Mouse (Mus musculus) ES-E14 (cell line): ENCODE data around the gene Rpl36al. TPM values are rescaled to one million over a fixed set of nuclear protein-coding genes. Genes with fewer than 3 reads are reported as not detected.

Experiments
- DNase-seq: peaks from one replicate; pipeline ENCODE4 v3.0.0-alpha.2; 2013; ENCODE audit warnings: low read depth, low spot score
- H3K27ac ChIP-seq: 2 replicates; pipeline ENCODE4 v1.5.1; 2012; ENCODE audit warnings: low read depth, mild to moderate bottlenecking, low read length, moderate library complexity, mixed read lengths; ENCODE audit not compliant: poor library complexity, insufficient read depth, severe bottlenecking
- H3K36me3 ChIP-seq: 2 replicates; pipeline ENCODE4 v1.6.1; 2012; ENCODE audit warnings: mild to moderate bottlenecking, low read length, moderate library complexity, mixed read lengths; ENCODE audit not compliant: control insufficient read depth, poor library complexity, insufficient read depth, severe bottlenecking
- H3K4me1 ChIP-seq, 2 experiments: fragments of 150-350 bp in 1 of 2; sonication (generic) in 1 of 2; 2 replicates each; pipeline ENCODE4 v1.6.1; 2012; ENCODE audit warnings: low read length in 2 of 2, mild to moderate bottlenecking in 1 of 2, mixed read lengths in 1 of 2; ENCODE audit not compliant: control insufficient read depth in 2 of 2, insufficient read depth in 2 of 2, poor library complexity in 1 of 2
- H3K4me3 ChIP-seq, 2 experiments: fragments of 150-350 bp in 1 of 2; sonication (generic) in 1 of 2; 2 replicates each; pipeline ENCODE4 v1.5.1; 2012; ENCODE audit warnings: low read length in 2 of 2, low read depth in 1 of 2, mild to moderate bottlenecking in 1 of 2, mixed read lengths in 1 of 2; ENCODE audit not compliant: insufficient read depth in 1 of 2, poor library complexity in 1 of 2, severe bottlenecking in 1 of 2
- H3K9ac ChIP-seq: 2 replicates; pipeline ENCODE4 v1.6.1; 2012; ENCODE audit warnings: low read depth, mild to moderate bottlenecking, low read length, mixed read lengths; ENCODE audit not compliant: poor library complexity, insufficient read depth, severe bottlenecking
- H3K9me3 ChIP-seq: fragments of 150-350 bp; sonication (generic); 2 replicates; pipeline ENCODE4 v1.6.1; 2012; ENCODE audit warnings: low read depth, mild to moderate bottlenecking, low read length; ENCODE audit not compliant: control insufficient read depth, insufficient read depth
- CHD2 ChIP-seq: IDR thresholded peaks from 2 replicates; pipeline ENCODE4 v1.6.1; 2014; ENCODE audit warnings: mild to moderate bottlenecking, low read depth, low read length, inconsistent platforms
- HCFC1 ChIP-seq: IDR thresholded peaks from 2 replicates; pipeline ENCODE4 v1.6.1; 2012; ENCODE audit warnings: low read length, inconsistent platforms, borderline replicate concordance; ENCODE audit not compliant: insufficient read depth
- MAFK ChIP-seq: IDR thresholded peaks from 2 replicates; pipeline ENCODE4 v1.6.1; 2014; ENCODE audit warnings: mild to moderate bottlenecking, low read depth, low read length, inconsistent platforms; ENCODE audit not compliant: insufficient read depth
- ZC3H11A ChIP-seq: IDR thresholded peaks from 2 replicates; pipeline ENCODE4 v1.6.1; 2012; ENCODE audit warnings: low read depth, mild to moderate bottlenecking, inconsistent platforms, low read length, borderline replicate concordance
- ZNF384 ChIP-seq: IDR thresholded peaks from 2 replicates; pipeline ENCODE4 v1.6.1; 2012; ENCODE audit warnings: low read depth, low read length, inconsistent platforms
- in situ Hi-C, 2 experiments: fragments of 600-800 bp; cut with MboI; formaldehyde crosslinking; loops; one replicate each; pipeline ENCODE4 v1.15.1; 2025; ENCODE audit warnings: low sequenced_read_pairs in 2 of 2, inconsistent platforms in 1 of 2; ENCODE audit not compliant: unreplicated experiment in 2 of 2
- total RNA-seq: library from RNA; depleted of rRNA; stranded (reverse); fragments of 300-350 nt; gene quantifications from 2 replicates; pipeline ENCODE4 v1.2.3, GENCODE M21; 2012; rRNA removed

Gene Rpl36al
- 947 and 1,086 TPM in 2 replicates for total RNA-seq

- peaks cover 2% of the 10 kb centered on the region in 2 experiments; a peak in 2 of 4 replicates for H3K4me1 ChIP-seq
- H3K9ac ChIP-seq: peak within 1 kb of the TSS; percentile 96
- peak; percentile 98 for DNase-seq
- H3K36me3 ChIP-seq: peaks cover 9% of the 10 kb centered on the region
- peak within 1 kb of the TSS; percentile 92 to 97 for H3K4me3 ChIP-seq
- no peak for TF ChIP-seq MAFK
- TF ChIP-seq HCFC1: 0 out of 2 replicates have a peak, but pooled peaks have one; percentile 42
- no peak for TF ChIP-seq ZNF384
- TF ChIP-seq ZC3H11A: no peak
- TF ChIP-seq CHD2: peak; percentile 84
- peak within 1 kb of the TSS; percentile 54 for H3K27ac ChIP-seq
- H3K9me3 ChIP-seq: no peaks in the 10 kb centered on the region
- in situ Hi-C loops: no loop called here
Measured at GRCm38 (mm10) chr12:69183583-69184308, at the start of gene Rpl36al, which contains the start of gene Mgat2. Gene Rpl36al, minus strand, starts transcription at chr12:69184083. Gene Mgat2, plus strand, starts transcription at chr12:69184157.

DNA sequence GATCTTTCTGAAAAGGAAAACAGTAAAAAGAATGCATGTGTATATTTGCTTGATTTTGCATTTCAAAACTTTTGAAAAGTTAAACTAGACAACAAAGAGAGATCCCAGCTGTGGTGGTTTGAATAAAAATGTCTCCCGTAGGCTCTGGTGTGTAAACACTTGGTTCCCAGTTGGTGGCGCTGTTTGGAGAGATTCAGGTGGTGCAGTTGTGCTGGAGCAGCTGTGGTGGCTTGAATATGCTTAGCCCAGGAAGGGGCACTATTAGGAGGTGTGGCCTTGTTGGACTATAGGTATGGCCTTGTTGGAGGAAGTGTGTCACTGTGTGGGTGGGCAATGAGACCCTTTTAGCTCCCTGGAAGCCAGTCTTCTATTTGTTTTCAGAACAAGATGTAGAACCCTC lies 45.4 kb upstream of the Rpl36al start:
- H3K36me3 ChIP-seq: peaks cover 8% of the 10 kb centered on the region; the same call in 1 of the 2 replicates
- no peaks in the 10 kb centered on the region for H3K9me3 ChIP-seq
- H3K4me1 ChIP-seq: peaks cover 1 to 5% of the 10 kb centered on the region in 2 experiments; a peak in 2 of 4 replicates
- DNase-seq: peak; percentile 72
- no peak overlapping the region for H3K4me3 ChIP-seq
- TF ChIP-seq HCFC1 (no peak), ZNF384 (no peak), MAFK (no peak), CHD2 (no peak), ZC3H11A (no peak)
- in situ Hi-C loops: no loop called here
- H3K9ac ChIP-seq: no peak overlapping the region
- H3K27ac ChIP-seq: no peak overlapping the region

DNA sequence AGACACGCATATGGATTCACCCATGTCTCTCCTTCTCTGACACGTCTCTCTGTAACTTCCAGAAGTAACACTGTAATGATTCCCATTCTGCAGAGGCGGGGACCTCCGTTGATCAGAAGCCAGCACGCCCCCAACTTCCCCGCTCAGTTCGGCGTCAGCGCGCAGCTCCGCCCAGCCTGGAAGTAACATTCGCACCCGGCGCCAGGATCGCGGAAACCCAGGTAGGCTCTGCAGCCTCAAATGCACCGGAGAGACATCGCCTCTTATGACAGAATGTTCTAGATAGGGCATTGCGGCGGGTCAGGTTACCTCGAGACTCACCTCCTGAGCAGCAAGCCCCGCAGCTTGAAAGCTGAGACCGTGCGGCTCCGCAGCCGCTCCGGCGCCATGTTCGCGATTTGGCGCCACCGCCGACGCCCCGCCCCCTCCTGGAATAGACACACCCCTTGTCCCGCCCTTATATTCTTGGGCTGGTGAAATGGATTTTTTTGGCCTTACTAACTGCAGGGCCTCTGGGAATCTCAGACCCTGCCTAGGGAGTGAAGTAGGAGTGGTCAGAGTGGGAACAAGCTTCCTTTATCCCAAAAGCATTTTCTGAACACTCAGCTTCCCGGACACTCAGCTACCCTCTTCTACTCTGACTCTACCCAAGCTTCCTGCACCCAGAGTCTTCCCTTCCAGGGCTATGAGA lies 44.0 kb upstream of the Rpl36al start, which contains the start of gene Pole2:
TSS of gene Pole2 (minus strand) at position 420 of the 691 bp plus-strand sequence.
- in situ Hi-C loops: no loop called here
- Histone ChIP-seq H3K4me3 (peak within 1 kb of the TSS; percentile 81 to 95), H3K9me3 (no peaks in the 10 kb centered on the region), H3K4me1 (peaks cover 1 to 5% of the 10 kb centered on the region in 2 experiments; a peak in 2 of 4 replicates), H3K9ac (peak within 1 kb of the TSS; percentile 96), H3K27ac (peak within 1 kb of the TSS; percentile 80), H3K36me3 (peaks cover 11% of the 10 kb centered on the region; the same call in 1 of the 2 replicates)
- TF ChIP-seq HCFC1 (peak; percentile 69; the same call in 1 of the 2 replicates), ZNF384 (no peak)
- DNase-seq: peak; percentile 69

DNA sequence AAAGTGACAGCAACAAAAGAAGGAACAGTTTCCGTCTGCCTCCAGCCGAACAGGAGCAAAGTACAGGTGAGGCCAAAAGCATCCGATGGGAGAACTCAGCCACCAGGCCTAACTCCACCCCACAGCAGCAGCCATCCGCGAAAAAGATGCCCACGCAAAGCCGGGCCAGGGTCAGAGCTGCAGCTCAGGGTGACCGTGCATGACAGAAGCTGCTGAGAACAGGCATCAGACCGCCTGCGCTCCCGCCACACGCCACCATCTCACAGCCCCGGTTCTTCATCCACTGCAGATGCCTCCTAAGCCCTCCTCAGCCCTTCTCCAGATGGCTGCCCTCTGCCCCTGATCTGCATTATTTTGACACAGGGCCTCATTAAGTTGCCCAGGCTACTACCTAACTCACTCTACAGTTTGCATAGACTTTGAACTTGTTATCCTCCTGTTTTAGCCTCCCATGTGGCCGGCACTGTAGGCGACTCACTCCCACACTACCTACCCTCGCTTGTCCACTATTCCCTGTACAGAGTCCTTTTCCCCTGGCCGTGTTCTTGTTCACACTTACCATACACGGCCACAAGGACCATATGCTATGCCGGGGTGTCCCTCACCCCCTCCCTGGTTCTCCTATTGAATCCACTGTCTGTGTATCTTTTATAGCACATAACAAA lies 36.9 kb upstream of the Rpl36al start:
- in situ Hi-C loops: no loop called here
- no peak overlapping the region; a peak in 1 of 4 replicates for H3K4me3 ChIP-seq
- DNase-seq: no peak
- no peak overlapping the region for H3K27ac ChIP-seq
- H3K9me3 ChIP-seq: no peaks in the 10 kb centered on the region
- TF ChIP-seq CHD2 (no peak), MAFK (no peak), ZC3H11A (no peak), HCFC1 (no peak), ZNF384 (no peak)
- peaks cover 0 to 2% of the 10 kb centered on the region in 2 experiments; a peak in 1 of 4 replicates for H3K4me1 ChIP-seq
- peaks cover 27% of the 10 kb centered on the region; the same call in 1 of the 2 replicates for H3K36me3 ChIP-seq
- H3K9ac ChIP-seq: no peak overlapping the region; the same call in 1 of the 2 replicates
